Mouse (Mus musculus): ENCODE results near the gene Rnf10.

- TF ChIP-seq CTCF (IDR thresholded peaks at IDR 0.05; ENCODE audit: extremely low read depth, insufficient read depth, low read length) (no peak), POLR2A (IDR thresholded peaks at IDR 0.05; ENCODE audit: extremely low read depth, insufficient read depth, low read length) (no peak)
These were observed 12.3 kb downstream of the Rnf10 start for GRCm38 (mm10) chr5:115260356-115260755.

All from cortical plate, adult 2 months (tissue).